Mouse (Mus musculus): ENCODE measurements at regions not wholly inside any gene's neighbourhood (a gene's known extent, or its start where the extent isn't known, plus 50 kb on each side); places are given as distances from the start of the nearest gene placed in this dataset.

GRCm38 (mm10) chr9:82729646-82730045 is 99.7 kb upstream of the Irak1bp1 start:
- Histone ChIP-seq H3K27me3 (no peaks in the 10 kb centered on the region), H3K4me3 (replicated peaks) (no peak overlapping the region), H3K9ac (no peak overlapping the region), H3K4me2 (no peak overlapping the region), H3K4me1 (replicated peaks) (no peaks in the 10 kb centered on the region), H3K27ac (replicated peaks) (no peak overlapping the region), H3K36me3 (replicated peaks) (no peaks in the 10 kb centered on the region), H3K9me3 (replicated peaks) (no peaks in the 10 kb centered on the region)
- 52% methylated on average over 4 of the region's 4 CpGs for WGBS (ENCODE audit: insufficient replicate concordance)
- no peak for ATAC-seq (ENCODE audit: insufficient read depth)

GRCm38 (mm10) chr9:82733024-82733585 is 96.2 kb upstream of the Irak1bp1 start:
- no peaks in the 10 kb centered on the region for H3K4me1 ChIP-seq (replicated peaks)
- no peak overlapping the region for H3K27ac ChIP-seq (replicated peaks)
- H3K36me3 ChIP-seq (replicated peaks): no peaks in the 10 kb centered on the region
- 54% methylated on average over 3 of the region's 3 CpGs for WGBS (ENCODE audit: insufficient replicate concordance)
- no peak for ATAC-seq (ENCODE audit: insufficient read depth)
- no peak overlapping the region for H3K4me3 ChIP-seq (replicated peaks)
- H3K9me3 ChIP-seq (replicated peaks): no peaks in the 10 kb centered on the region
- no peak overlapping the region for H3K4me2 ChIP-seq
- H3K9ac ChIP-seq: no peak overlapping the region
- no peaks in the 10 kb centered on the region for H3K27me3 ChIP-seq

- no peaks in the 10 kb centered on the region for H3K27me3 ChIP-seq
- H3K4me1 ChIP-seq (replicated peaks): no peaks in the 10 kb centered on the region
- WGBS (ENCODE audit: insufficient replicate concordance): 32% methylated on average over 2 of the region's 2 CpGs
- ATAC-seq (ENCODE audit: insufficient read depth): no peak
- no peaks in the 10 kb centered on the region for H3K36me3 ChIP-seq (replicated peaks)
- H3K27ac ChIP-seq (replicated peaks): no peak overlapping the region
- H3K4me3 ChIP-seq (replicated peaks): no peak overlapping the region
- H3K9ac ChIP-seq: no peak overlapping the region
- H3K9me3 ChIP-seq (replicated peaks): no peaks in the 10 kb centered on the region
- no peak overlapping the region for H3K4me2 ChIP-seq
Measured at GRCm38 (mm10) chr9:82734959-82735358, 94.4 kb upstream of the Irak1bp1 start.

GRCm38 (mm10) chr9:82759979-82760378 is 69.4 kb upstream of the Irak1bp1 start:
- Histone ChIP-seq H3K36me3 (replicated peaks) (no peaks in the 10 kb centered on the region), H3K9ac (no peak overlapping the region), H3K27ac (replicated peaks) (no peak overlapping the region), H3K4me2 (no peak overlapping the region), H3K4me3 (replicated peaks) (no peak overlapping the region), H3K27me3 (no peaks in the 10 kb centered on the region), H3K4me1 (replicated peaks) (no peaks in the 10 kb centered on the region), H3K9me3 (replicated peaks) (no peaks in the 10 kb centered on the region)
- no peak for ATAC-seq (ENCODE audit: insufficient read depth)
- WGBS (ENCODE audit: insufficient replicate concordance): 76% methylated on average over 5 of the region's 5 CpGs

GRCm38 (mm10) chr9:82760682-82761468 is 68.5 kb upstream of the Irak1bp1 start:
- Histone ChIP-seq H3K36me3 (replicated peaks) (no peaks in the 10 kb centered on the region), H3K4me3 (replicated peaks) (no peak overlapping the region), H3K27me3 (no peaks in the 10 kb centered on the region), H3K4me2 (no peak overlapping the region), H3K9me3 (replicated peaks) (no peaks in the 10 kb centered on the region), H3K27ac (replicated peaks) (no peak overlapping the region), H3K4me1 (replicated peaks) (no peaks in the 10 kb centered on the region), H3K9ac (no peak overlapping the region)
- WGBS (ENCODE audit: insufficient replicate concordance): 69% methylated on average over 9 of the region's 9 CpGs
- ATAC-seq (ENCODE audit: insufficient read depth): no peak

- WGBS (ENCODE audit: insufficient replicate concordance): 52% methylated on average over 1 of the region's 1 CpGs
- H3K9ac ChIP-seq: no peak overlapping the region
- no peak overlapping the region for H3K4me2 ChIP-seq
- H3K9me3 ChIP-seq (replicated peaks): no peaks in the 10 kb centered on the region
- H3K4me1 ChIP-seq (replicated peaks): no peaks in the 10 kb centered on the region
- no peaks in the 10 kb centered on the region for H3K36me3 ChIP-seq (replicated peaks)
- ATAC-seq (ENCODE audit: insufficient read depth): no peak
- H3K4me3 ChIP-seq (replicated peaks): no peak overlapping the region
- no peak overlapping the region for H3K27ac ChIP-seq (replicated peaks)
- no peaks in the 10 kb centered on the region for H3K27me3 ChIP-seq
Measured at GRCm38 (mm10) chr9:82763651-82764050, 65.7 kb upstream of the Irak1bp1 start.
